Mouse (Mus musculus): ENCODE measurements around the gene Elk1.

Gene Elk1

GRCm38 (mm10) chrX:20950191-20950880 is at the start of gene Elk1:
Gene Elk1 (minus strand): TSS chrX:20950608.
- peak; percentile 78 for DNase-seq

GRCm38 (mm10) chrX:20980901-20981300 is 30.5 kb upstream of the Elk1 start:
- no peak for DNase-seq

- peak; percentile 83 for DNase-seq
Observed at GRCm38 (mm10) chrX:20961477-20962378, 11.3 kb upstream of the Elk1 start, which contains the start of gene Uxt. Gene Uxt (minus strand): TSS chrX:20962017.

GRCm38 (mm10) chrX:20946055-20946454 is 4.4 kb downstream of the Elk1 start:
- peak; percentile 55 for DNase-seq

GRCm38 (mm10) chrX:20931963-20932362 is 18.4 kb downstream of the Elk1 start:
- no peak for DNase-seq

- DNase-seq, result no peak
Observed at GRCm38 (mm10) chrX:20931364-20931763, 19.0 kb downstream of the Elk1 start, which contains the start of gene Cfp. Gene Cfp (minus strand): TSS chrX:20931555.

- no peak for DNase-seq
Observed at GRCm38 (mm10) chrX:20929859-20930258, 20.5 kb downstream of the Elk1 start.

GRCm38 (mm10) chrX:20924976-20925375 is 25.4 kb downstream of the Elk1 start:
- no peak for DNase-seq

- no peak for DNase-seq
Observed at GRCm38 (mm10) chrX:20923506-20923905, 26.9 kb downstream of the Elk1 start.

GRCm38 (mm10) chrX:20921366-20921765 is 29.0 kb downstream of the Elk1 start:
- DNase-seq, result no peak

- peak; percentile 83 for DNase-seq
Observed at GRCm38 (mm10) chrX:20920844-20921364, 29.5 kb downstream of the Elk1 start, which contains the start of gene Syn1. Gene Syn1 (minus strand): TSS chrX:20921004.

GRCm38 (mm10) chrX:20920249-20920843 is 30.1 kb downstream of the Elk1 start:
- DNase-seq, result no peak

GRCm38 (mm10) chrX:20915075-20915474 is 35.3 kb downstream of the Elk1 start:
- DNase-seq, result no peak

- no peak for DNase-seq
Observed at GRCm38 (mm10) chrX:20913726-20914125, 36.7 kb downstream of the Elk1 start.

GRCm38 (mm10) chrX:20910074-20910473 is 40.3 kb downstream of the Elk1 start:
- no peak for DNase-seq

Measured in cerebellum, adult 8-10 months (tissue).